Mouse (Mus musculus): ENCODE results near the gene Hmgb1.

The Hmgb1 gene

GRCm38 (mm10) chr5:149196611-149197010 lies 12.3 kb upstream of the Hmgb1 start:
- ATAC-seq (ENCODE audit: insufficient number of reproducible peaks, low FRiP score, low TSS enrichment): no peak

- ATAC-seq (ENCODE audit: insufficient number of reproducible peaks, low FRiP score, low TSS enrichment): no peak
These were observed 5.9 kb upstream of the Hmgb1 start for GRCm38 (mm10) chr5:149190160-149190559.

- ATAC-seq (ENCODE audit: insufficient number of reproducible peaks, low FRiP score, low TSS enrichment): no peak
These were observed 1.5 kb upstream of the Hmgb1 start for GRCm38 (mm10) chr5:149185806-149186205.

- peak; percentile 17; the same call in 1 of the 2 replicates for ATAC-seq (ENCODE audit: insufficient number of reproducible peaks, low FRiP score, low TSS enrichment)
These were observed 526 bp upstream of the Hmgb1 start for GRCm38 (mm10) chr5:149184844-149185186.

GRCm38 (mm10) chr5:149183721-149184103 lies 577 bp downstream of the Hmgb1 start:
- ATAC-seq (ENCODE audit: insufficient number of reproducible peaks, low FRiP score, low TSS enrichment): no peak; the same call in none of the 2 replicates

- no peak for ATAC-seq (ENCODE audit: insufficient number of reproducible peaks, low FRiP score, low TSS enrichment)
These were observed 1.2 kb downstream of the Hmgb1 start for GRCm38 (mm10) chr5:149183122-149183521.

- no peak for ATAC-seq (ENCODE audit: insufficient number of reproducible peaks, low FRiP score, low TSS enrichment)
These were observed 2.0 kb downstream of the Hmgb1 start for GRCm38 (mm10) chr5:149182186-149182870.

- ATAC-seq (ENCODE audit: insufficient number of reproducible peaks, low FRiP score, low TSS enrichment): no peak
These were observed 4.5 kb downstream of the Hmgb1 start for GRCm38 (mm10) chr5:149179826-149180225.

GRCm38 (mm10) chr5:149178095-149178494 lies 6.2 kb downstream of the Hmgb1 start:
- ATAC-seq (ENCODE audit: insufficient number of reproducible peaks, low FRiP score, low TSS enrichment): no peak

GRCm38 (mm10) chr5:149175736-149176135 lies 8.6 kb downstream of the Hmgb1 start:
- ATAC-seq (ENCODE audit: insufficient number of reproducible peaks, low FRiP score, low TSS enrichment): no peak

GRCm38 (mm10) chr5:149174527-149174926 lies 9.8 kb downstream of the Hmgb1 start:
- ATAC-seq (ENCODE audit: insufficient number of reproducible peaks, low FRiP score, low TSS enrichment): no peak

GRCm38 (mm10) chr5:149172246-149172645 lies 12.0 kb downstream of the Hmgb1 start:
- ATAC-seq (ENCODE audit: insufficient number of reproducible peaks, low FRiP score, low TSS enrichment): no peak

GRCm38 (mm10) chr5:149170841-149171588 lies 13.3 kb downstream of the Hmgb1 start:
- ATAC-seq (ENCODE audit: insufficient number of reproducible peaks, low FRiP score, low TSS enrichment): no peak

- ATAC-seq (ENCODE audit: insufficient number of reproducible peaks, low FRiP score, low TSS enrichment): no peak
These were observed 15.5 kb downstream of the Hmgb1 start for GRCm38 (mm10) chr5:149168816-149169215.

GRCm38 (mm10) chr5:149168051-149168450 lies 16.2 kb downstream of the Hmgb1 start:
- no peak for ATAC-seq (ENCODE audit: insufficient number of reproducible peaks, low FRiP score, low TSS enrichment)

GRCm38 (mm10) chr5:149166011-149166410 lies 18.3 kb downstream of the Hmgb1 start:
- ATAC-seq (ENCODE audit: insufficient number of reproducible peaks, low FRiP score, low TSS enrichment): no peak

GRCm38 (mm10) chr5:149164881-149165280 lies 19.4 kb downstream of the Hmgb1 start:
- ATAC-seq (ENCODE audit: insufficient number of reproducible peaks, low FRiP score, low TSS enrichment): no peak

- ATAC-seq (ENCODE audit: insufficient number of reproducible peaks, low FRiP score, low TSS enrichment): no peak
These were observed 21.4 kb downstream of the Hmgb1 start for GRCm38 (mm10) chr5:149162890-149163289.

GRCm38 (mm10) chr5:149160469-149160868 lies 23.8 kb downstream of the Hmgb1 start:
- ATAC-seq (ENCODE audit: insufficient number of reproducible peaks, low FRiP score, low TSS enrichment): no peak

GRCm38 (mm10) chr5:149159021-149159420 lies 25.3 kb downstream of the Hmgb1 start:
- ATAC-seq (ENCODE audit: insufficient number of reproducible peaks, low FRiP score, low TSS enrichment): no peak

GRCm38 (mm10) chr5:149156886-149157563 lies 27.3 kb downstream of the Hmgb1 start:
- ATAC-seq (ENCODE audit: insufficient number of reproducible peaks, low FRiP score, low TSS enrichment): no peak
